Mouse (Mus musculus) midbrain, embryonic 13.5 days (tissue): ENCODE data around the gene Ltbp1. TPM values are rescaled to one million over a fixed set of nuclear protein-coding genes. Genes with fewer than 3 reads are reported as not detected.

Experiments used
- ATAC-seq: fragments of 200-750 bp; cut with Nextera tagmentation; 2 replicates; pipeline ENCODE4 v1.8.0; 2017; ENCODE audit warnings: mild to moderate bottlenecking, moderate TSS enrichment, moderate library complexity
- H3K27ac ChIP-seq: fragments of 300-500 bp; sonication (generic); 2 replicates; pipeline ENCODE4 v1.5.1; 2015; ENCODE audit warnings: inconsistent platforms, mild to moderate bottlenecking, moderate library complexity
- H3K27me3 ChIP-seq: fragments of 300-500 bp; sonication (generic); 2 replicates; pipeline ENCODE4 v1.6.1; 2015; ENCODE audit warnings: mild to moderate bottlenecking, inconsistent platforms
- H3K36me3 ChIP-seq: fragments of 300-500 bp; sonication (generic); 2 replicates; pipeline ENCODE4 v1.6.1; 2015; ENCODE audit warnings: mild to moderate bottlenecking, inconsistent platforms
- H3K4me1 ChIP-seq: fragments of 300-500 bp; sonication (generic); replicated peaks from 2 replicates; pipeline ENCODE4 v1.6.1; 2015; ENCODE audit warnings: inconsistent platforms
- H3K4me2 ChIP-seq: fragments of 300-500 bp; sonication (generic); replicated peaks from 2 replicates; pipeline ENCODE4 v1.6.1; 2015; ENCODE audit warnings: moderate library complexity, mild to moderate bottlenecking, inconsistent platforms
- H3K4me3 ChIP-seq: fragments of 300-500 bp; sonication (generic); replicated peaks from 2 replicates; pipeline ENCODE4 v1.5.1; 2015; ENCODE audit warnings: mild to moderate bottlenecking, inconsistent platforms
- H3K9ac ChIP-seq: fragments of 300-500 bp; sonication (generic); replicated peaks from 2 replicates; pipeline ENCODE4 v1.6.1; 2015; ENCODE audit warnings: mild to moderate bottlenecking, inconsistent platforms
- H3K9me3 ChIP-seq: fragments of 300-500 bp; sonication (generic); 2 replicates; pipeline ENCODE4 v1.6.1; 2016; ENCODE audit warnings: mild to moderate bottlenecking, inconsistent platforms
- WGBS: fragments of 180-500 bp; shearing (Covaris S2); methylation state at CpG from one replicate; pipeline ENCODE4 v1.1.7; 2015; 5-methylcytosine and 5-hydroxymethylcytosine counted together
- polyA plus RNA-seq: library from polyadenylated mRNA; unstranded; fragments of >200 nt; fragmentation: Nextera tagmentation; extraction: Ambion mirVana; gene quantifications from 2 replicates; pipeline ENCODE4 v1.2.1, GENCODE M21; 2015

The Ltbp1 gene
- polyA plus RNA-seq, 1 experiment from 2014 or later, result 2.7 TPM

DNA sequence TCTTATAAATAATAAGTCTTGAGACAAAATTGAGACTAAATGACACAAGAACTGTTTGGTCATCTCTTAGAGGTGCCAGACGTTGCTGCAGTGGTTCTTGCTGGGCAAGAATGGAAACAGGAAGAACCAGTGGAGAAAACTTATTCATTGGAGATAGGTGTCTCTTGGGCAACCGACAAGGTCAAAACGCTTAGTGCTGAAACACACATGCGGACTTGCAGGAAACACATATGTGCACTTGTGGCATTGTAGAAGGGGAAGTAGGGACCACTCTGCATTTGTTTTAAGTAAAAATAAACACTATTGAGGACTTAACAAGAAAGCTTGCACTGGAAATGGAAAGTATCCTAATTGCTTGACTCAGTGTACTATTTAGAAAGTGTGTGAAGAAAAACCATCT, 228.6 kb downstream of the Ltbp1 start:
- Histone ChIP-seq H3K4me3 (no peak overlapping the region), H3K4me2 (no peak overlapping the region), H3K9me3 (no peaks in the 10 kb centered on the region), H3K27ac (no peak overlapping the region), H3K9ac (no peak overlapping the region), H3K4me1 (no peaks in the 10 kb centered on the region), H3K36me3 (no peaks in the 10 kb centered on the region), H3K27me3 (no peaks in the 10 kb centered on the region)
- 90% methylated on average over 4 of the region's 4 CpGs for WGBS
- no peak for ATAC-seq

- H3K4me3 ChIP-seq, result no peak overlapping the region
- no peak overlapping the region for H3K9ac ChIP-seq
- no peak overlapping the region for H3K4me2 ChIP-seq
- no peaks in the 10 kb centered on the region for H3K9me3 ChIP-seq
- WGBS, result 97% methylated on average over 3 of the region's 3 CpGs
- no peaks in the 10 kb centered on the region for H3K4me1 ChIP-seq
- ATAC-seq, result no peak
- no peaks in the 10 kb centered on the region for H3K36me3 ChIP-seq
- H3K27ac ChIP-seq, result no peak overlapping the region
- no peaks in the 10 kb centered on the region for H3K27me3 ChIP-seq
Measured at GRCm38 (mm10) chr17:75235781-75236180, 230.4 kb downstream of the Ltbp1 start.

- no peaks in the 10 kb centered on the region for H3K27me3 ChIP-seq
- H3K4me1 ChIP-seq, result no peaks in the 10 kb centered on the region
- H3K4me3 ChIP-seq, result no peak overlapping the region
- H3K27ac ChIP-seq, result no peak overlapping the region
- H3K4me2 ChIP-seq, result no peak overlapping the region
- ATAC-seq, result no peak
- WGBS, result 87% methylated on average over 2 of the region's 2 CpGs
- no peaks in the 10 kb centered on the region for H3K36me3 ChIP-seq
- no peaks in the 10 kb centered on the region for H3K9me3 ChIP-seq
- no peak overlapping the region for H3K9ac ChIP-seq
Measured at GRCm38 (mm10) chr17:75236543-75236942, 231.2 kb downstream of the Ltbp1 start.

DNA sequence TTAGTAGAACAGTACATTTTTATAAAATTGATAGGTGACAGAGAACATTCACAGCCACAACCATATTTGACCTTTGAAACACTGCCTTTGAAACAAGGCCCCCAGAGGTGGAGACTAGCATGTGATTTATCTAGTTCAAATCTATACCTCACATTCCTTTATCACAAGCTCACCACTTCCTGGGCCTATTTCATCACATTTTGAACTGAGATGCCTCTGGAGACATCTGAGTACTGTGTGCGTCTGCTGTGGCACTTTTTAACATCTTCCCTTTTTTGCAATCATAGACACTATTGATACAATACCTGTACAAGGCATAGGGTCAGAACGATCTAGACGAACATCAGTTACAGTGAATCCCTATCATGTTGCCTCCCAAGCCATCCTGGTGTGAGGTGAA, 232.1 kb downstream of the Ltbp1 start:
- no peaks in the 10 kb centered on the region for H3K4me1 ChIP-seq
- 92% methylated on average over 3 of the region's 3 CpGs for WGBS
- no peaks in the 10 kb centered on the region for H3K36me3 ChIP-seq
- no peaks in the 10 kb centered on the region for H3K9me3 ChIP-seq
- ATAC-seq, result no peak
- H3K4me3 ChIP-seq, result no peak overlapping the region
- no peak overlapping the region for H3K27ac ChIP-seq
- H3K4me2 ChIP-seq, result no peak overlapping the region
- H3K9ac ChIP-seq, result no peak overlapping the region
- H3K27me3 ChIP-seq, result no peaks in the 10 kb centered on the region

- Histone ChIP-seq H3K4me2 (no peak overlapping the region), H3K27me3 (no peaks in the 10 kb centered on the region), H3K9ac (no peak overlapping the region), H3K36me3 (no peaks in the 10 kb centered on the region), H3K4me1 (no peaks in the 10 kb centered on the region), H3K27ac (no peak overlapping the region), H3K4me3 (no peak overlapping the region), H3K9me3 (no peaks in the 10 kb centered on the region)
- WGBS, result 89% methylated on average over 2 of the region's 2 CpGs
- ATAC-seq, result no peak
Measured at GRCm38 (mm10) chr17:75238655-75239054, 233.3 kb downstream of the Ltbp1 start.

GRCm38 (mm10) chr17:75239545-75239944, 234.2 kb downstream of the Ltbp1 start:
- no peak overlapping the region for H3K4me2 ChIP-seq
- no peak overlapping the region for H3K4me3 ChIP-seq
- H3K36me3 ChIP-seq, result no peaks in the 10 kb centered on the region
- H3K4me1 ChIP-seq, result no peaks in the 10 kb centered on the region
- ATAC-seq, result no peak
- no peaks in the 10 kb centered on the region for H3K9me3 ChIP-seq
- WGBS, result 84% methylated on average over 3 of the region's 3 CpGs
- H3K27me3 ChIP-seq, result no peaks in the 10 kb centered on the region
- H3K27ac ChIP-seq, result no peak overlapping the region
- no peak overlapping the region for H3K9ac ChIP-seq

DNA sequence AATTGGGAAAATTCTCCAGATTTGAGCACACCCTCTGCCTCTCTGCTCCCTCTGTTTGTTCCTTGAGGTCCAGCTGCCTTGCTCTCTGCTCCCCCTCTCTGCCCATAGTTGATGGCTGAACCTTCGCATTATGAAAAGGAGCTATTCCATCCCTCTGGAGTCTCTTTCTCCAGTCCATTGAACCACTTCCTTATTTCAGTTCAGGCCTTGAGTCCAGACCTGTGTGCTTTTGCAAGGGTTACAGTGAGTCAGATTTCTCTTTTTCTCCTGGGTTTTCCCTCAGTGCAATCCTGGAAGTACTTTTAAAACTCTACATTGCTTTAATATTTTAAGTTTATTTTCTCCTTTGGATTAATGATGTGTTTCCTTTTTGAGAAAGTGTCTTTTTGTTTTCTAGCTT, 236.7 kb downstream of the Ltbp1 start:
- Histone ChIP-seq H3K4me3 (no peak overlapping the region), H3K4me1 (no peaks in the 10 kb centered on the region), H3K36me3 (no peaks in the 10 kb centered on the region), H3K4me2 (no peak overlapping the region), H3K9me3 (no peaks in the 10 kb centered on the region), H3K9ac (no peak overlapping the region), H3K27ac (no peak overlapping the region), H3K27me3 (no peaks in the 10 kb centered on the region)
- WGBS, result 85% methylated on average over 1 of the region's 1 CpGs
- ATAC-seq, result no peak

- Histone ChIP-seq H3K36me3 (no peaks in the 10 kb centered on the region), H3K4me1 (no peaks in the 10 kb centered on the region), H3K4me2 (no peak overlapping the region), H3K27ac (no peak overlapping the region), H3K27me3 (no peaks in the 10 kb centered on the region), H3K9me3 (no peaks in the 10 kb centered on the region), H3K9ac (no peak overlapping the region), H3K4me3 (no peak overlapping the region)
- ATAC-seq, result no peak
- 85% methylated on average over 1 of the region's 1 CpGs for WGBS
Measured at GRCm38 (mm10) chr17:75243221-75243620, 237.9 kb downstream of the Ltbp1 start.

GRCm38 (mm10) chr17:75244148-75244547, 238.8 kb downstream of the Ltbp1 start:
- Histone ChIP-seq H3K27ac (no peak overlapping the region), H3K4me2 (no peak overlapping the region), H3K4me1 (no peaks in the 10 kb centered on the region), H3K36me3 (no peaks in the 10 kb centered on the region), H3K4me3 (no peak overlapping the region), H3K9ac (no peak overlapping the region), H3K9me3 (no peaks in the 10 kb centered on the region), H3K27me3 (no peaks in the 10 kb centered on the region)
- ATAC-seq, result no peak
- 90% methylated on average over 3 of the region's 3 CpGs for WGBS

GRCm38 (mm10) chr17:75245085-75245484, 239.7 kb downstream of the Ltbp1 start:
- H3K27me3 ChIP-seq, result no peaks in the 10 kb centered on the region
- no peaks in the 10 kb centered on the region for H3K4me1 ChIP-seq
- H3K36me3 ChIP-seq, result no peaks in the 10 kb centered on the region
- no peaks in the 10 kb centered on the region for H3K9me3 ChIP-seq
- no peak overlapping the region for H3K4me3 ChIP-seq
- no peak overlapping the region for H3K4me2 ChIP-seq
- WGBS, result 95% methylated on average over 7 of the region's 7 CpGs
- ATAC-seq, result no peak
- no peak overlapping the region for H3K27ac ChIP-seq
- no peak overlapping the region for H3K9ac ChIP-seq

DNA sequence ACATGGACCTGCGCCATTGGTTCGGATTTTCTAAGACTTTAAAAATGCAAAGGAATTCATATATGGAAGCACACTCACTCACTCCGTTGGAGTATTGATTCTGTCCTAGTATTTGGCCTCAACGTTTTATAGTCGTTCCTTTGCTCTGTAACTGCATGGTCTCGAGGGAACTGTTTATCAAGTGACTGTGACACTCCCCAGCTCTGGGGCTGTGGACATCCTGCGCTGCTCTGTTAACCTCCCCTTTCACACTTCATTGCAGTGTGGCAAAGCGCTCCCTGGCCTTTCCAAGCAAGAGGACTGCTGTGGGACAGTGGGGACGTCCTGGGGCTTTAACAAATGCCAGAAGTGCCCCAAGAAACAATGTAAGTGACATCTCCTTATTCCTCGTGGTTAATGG, 243.3 kb downstream of the Ltbp1 start:
- H3K9me3 ChIP-seq, result no peaks in the 10 kb centered on the region
- no peak overlapping the region for H3K27ac ChIP-seq
- no peak for ATAC-seq
- H3K4me2 ChIP-seq, result no peak overlapping the region
- H3K4me1 ChIP-seq, result no peaks in the 10 kb centered on the region
- H3K27me3 ChIP-seq, result no peaks in the 10 kb centered on the region
- no peak overlapping the region for H3K9ac ChIP-seq
- H3K36me3 ChIP-seq, result no peaks in the 10 kb centered on the region
- H3K4me3 ChIP-seq, result no peak overlapping the region
- WGBS, result 74% methylated on average over 10 of the region's 10 CpGs

DNA sequence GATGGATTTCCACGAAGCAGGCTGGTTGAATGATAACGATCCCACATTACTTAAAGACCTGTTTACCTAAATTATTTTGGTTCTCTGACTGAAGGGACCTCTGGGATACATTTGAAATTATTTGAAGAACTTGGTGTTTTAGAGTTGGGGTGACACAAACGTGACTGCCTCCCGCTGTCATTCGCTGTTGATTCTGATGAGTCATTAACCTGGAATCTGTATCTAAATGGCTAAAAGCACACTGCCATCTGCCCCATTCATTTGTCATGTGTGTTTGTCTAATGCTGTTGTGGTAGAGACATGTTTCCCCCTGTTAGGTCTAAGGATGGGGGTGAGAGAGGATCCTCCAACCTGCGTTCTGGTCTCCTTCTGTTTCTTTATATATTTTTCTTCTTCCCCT, 245.2 kb downstream of the Ltbp1 start:
- Histone ChIP-seq H3K36me3 (no peaks in the 10 kb centered on the region), H3K27me3 (no peaks in the 10 kb centered on the region), H3K4me2 (no peak overlapping the region), H3K4me1 (no peaks in the 10 kb centered on the region), H3K4me3 (no peak overlapping the region), H3K27ac (no peak overlapping the region), H3K9ac (no peak overlapping the region), H3K9me3 (no peaks in the 10 kb centered on the region)
- no peak for ATAC-seq
- 89% methylated on average over 6 of the region's 6 CpGs for WGBS

GRCm38 (mm10) chr17:75251094-75251493, 245.7 kb downstream of the Ltbp1 start:
- no peaks in the 10 kb centered on the region for H3K27me3 ChIP-seq
- WGBS, result 88% methylated on average over 6 of the region's 6 CpGs

More at GRCm38 (mm10) chr17:75251094-75251493, 245.7 kb downstream of the Ltbp1 start:
- no peak for ATAC-seq
- Histone ChIP-seq H3K4me1 (no peaks in the 10 kb centered on the region), H3K4me3 (no peak overlapping the region), H3K9me3 (no peaks in the 10 kb centered on the region), H3K27ac (no peak overlapping the region), H3K4me2 (no peak overlapping the region), H3K9ac (no peak overlapping the region), H3K36me3 (no peaks in the 10 kb centered on the region)
